ENCODE assay signal across 14 mouse cellular contexts in genomic region chr6:145382586-145383380, GRCm38 (mm10).
A peak's percentile ranks its signal among the peaks of the same experiment; 100 is the strongest.
DNase-seq lines count a peak whose midpoint lies in the region; ATAC-seq and TF ChIP-seq lines count a peak whose summit lies in the region.
"Had no signal": no experiment of that assay in that cellular context is flagged by ENCODE, and none has a peak within 500 bp of the region (broad histone marks: within the 10 kb centered on the region; RNA-seq: fewer than 3 reads in every experiment).

No protein-coding gene starts in this region.

- no peak overlapping the region for H3K27ac ChIP-seq in heart, embryonic 11.5 days (ENCODE audit: low read depth, low read length)
- no peak overlapping the region for H3K27ac ChIP-seq in lung, postnatal 0 days (ENCODE audit: low read length)
- H3K27ac ChIP-seq: neural tube, embryonic 12.5 days had no signal

- TF ChIP-seq CTCF in lung, postnatal 0 days (IDR thresholded peaks at IDR 0.05), result no peak
- no peak for TF ChIP-seq CTCF in lung, adult 2 months (IDR thresholded peaks at IDR 0.05; ENCODE audit: insufficient read depth, low read length)

- H3K9ac ChIP-seq in heart, embryonic 11.5 days (ENCODE audit: low read depth, low read length), result no peak overlapping the region
- no peak overlapping the region for H3K9ac ChIP-seq in lung, postnatal 0 days (replicated peaks; ENCODE audit: low read depth)
- H3K9ac ChIP-seq: forebrain, postnatal 0 days; neural tube, embryonic 12.5 days had no signal

- TF ChIP-seq POLR2A in lung, adult 2 months (IDR thresholded peaks at IDR 0.05; ENCODE audit: borderline replicate concordance, extremely low read depth, low read depth, low read length), result no peak

- no peaks in the 10 kb centered on the region for H3K27me3 ChIP-seq in heart, embryonic 11.5 days (ENCODE audit: control insufficient read depth, insufficient read depth, low read length)
- H3K27me3 ChIP-seq in lung, postnatal 0 days (replicated peaks; ENCODE audit: insufficient read depth, low read length), result no peaks in the 10 kb centered on the region
- H3K27me3 ChIP-seq: neural tube, embryonic 12.5 days had no signal

- ATAC-seq in heart, embryonic 11.5 days (replicated peaks; ENCODE audit: insufficient number of reproducible peaks, low FRiP score, low TSS enrichment), result no peak
- peak; percentile 69 for ATAC-seq in lung, postnatal 0 days
- no peak for ATAC-seq in granulocyte monocyte progenitor cell, adult 5-6 weeks (replicated peaks; ENCODE audit: poor library complexity, severe bottlenecking)
- ATAC-seq: forebrain, postnatal 0 days had no signal

- 50% methylated on average over 12 of the region's 12 CpGs for WGBS in heart, embryonic 11.5 days (ENCODE audit: insufficient replicate concordance)
- 46% methylated on average over 12 of the region's 12 CpGs for WGBS in lung, postnatal 0 days
- 45% methylated on average over 12 of the region's 12 CpGs for WGBS in lung, adult 2 months

- peak; percentile 65 for TF ChIP-seq EP300 in lung, postnatal 0 days (IDR thresholded peaks at IDR 0.05)

- H3K9me3 ChIP-seq in heart, embryonic 11.5 days (replicated peaks; ENCODE audit: control insufficient read depth, low read length), result no peaks in the 10 kb centered on the region
- no peaks in the 10 kb centered on the region for H3K9me3 ChIP-seq in lung, postnatal 0 days (ENCODE audit: low read length)
- H3K9me3 ChIP-seq: neural tube, embryonic 12.5 days had no signal

- H3K36me3 ChIP-seq in heart, embryonic 11.5 days (ENCODE audit: control insufficient read depth, insufficient read depth, low read length), result no peaks in the 10 kb centered on the region
- H3K36me3 ChIP-seq in lung, postnatal 0 days (ENCODE audit: insufficient read depth, low read length), result no peaks in the 10 kb centered on the region
- H3K36me3 ChIP-seq: neural tube, embryonic 12.5 days had no signal

- peaks cover 28% of the 10 kb centered on the region for H3K4me1 ChIP-seq in heart, embryonic 11.5 days (ENCODE audit: control insufficient read depth, insufficient read depth, low read length)
- H3K4me1 ChIP-seq in lung, postnatal 0 days (ENCODE audit: insufficient read depth, low read depth, low read length), result no peaks in the 10 kb centered on the region
- no peaks in the 10 kb centered on the region for H3K4me1 ChIP-seq in lung, adult 2 months (ENCODE audit: control insufficient read depth, insufficient read depth, low read length)

- DNase-seq in heart, adult 11 months, result peak; percentile 43
- DNase-seq in lung, postnatal 0 days (ENCODE audit: low spot score), result peak; percentile 46
- no peak for DNase-seq in lung, adult 2 months
- peak; percentile 36 for DNase-seq in brain, adult 2 months (ENCODE audit: low read depth, low spot score)
- DNase-seq in lung, postnatal 36 days, result peak; percentile 46
- DNase-seq in kidney, postnatal 10 days, result no peak
- DNase-seq: cerebellum, adult 9-10 months; forebrain, postnatal 0 days; gastrocnemius, postnatal 25 days; kidney, adult 18-20 months; right cerebral cortex, postnatal 25 days had no signal

- no peak overlapping the region for H3K4me2 ChIP-seq in heart, embryonic 11.5 days
- no peak overlapping the region for H3K4me2 ChIP-seq in lung, postnatal 0 days (replicated peaks; ENCODE audit: low read depth, low read length)
- H3K4me2 ChIP-seq: neural tube, embryonic 12.5 days had no signal

- H3K4me3 ChIP-seq in heart, embryonic 11.5 days (ENCODE audit: low read depth, low read length), result no peak overlapping the region
- H3K4me3 ChIP-seq in lung, postnatal 0 days (ENCODE audit: low read depth, low read length), result no peak overlapping the region
- H3K4me3 ChIP-seq in lung, adult 2 months (replicated peaks; ENCODE audit: extremely low read depth, low read depth, low read length), result no peak overlapping the region
- H3K4me3 ChIP-seq: neural tube, embryonic 12.5 days had no signal

Comparison
In these comparisons a context has a peak if more than half of its experiments do, and no peak if none do; other contexts are left out.
1. DNase-seq: peak in heart, adult 11 months (single experiment), lung, postnatal 0 days (single experiment), brain, adult 2 months (single experiment) and lung, postnatal 36 days (single experiment); none in lung, adult 2 months (single experiment) and kidney, postnatal 10 days (single experiment).